Mouse (Mus musculus): ENCODE data around the gene Slc12a9. TPM values are rescaled to one million over a fixed set of nuclear protein-coding genes. Genes with fewer than 3 reads are reported as not detected.

Gene Slc12a9
- 16.6 and 17.1 TPM in 2 replicates for polyA plus RNA-seq (2012; rRNA removed)

GRCm38 (mm10) chr5:137333512-137334174, at the start of gene Slc12a9:
Slc12a9 (minus strand) TSS chr5:137333597.
- peak; percentile 80 for DNase-seq (ENCODE audit: low spot score)

- no peak for DNase-seq (ENCODE audit: low spot score)
These were observed 47.8 kb upstream of the Slc12a9 start for GRCm38 (mm10) chr5:137381152-137381551.

GRCm38 (mm10) chr5:137377603-137378002, 44.2 kb upstream of the Slc12a9 start:
- DNase-seq (ENCODE audit: low spot score), result no peak

GRCm38 (mm10) chr5:137377176-137377575, 43.8 kb upstream of the Slc12a9 start:
- no peak for DNase-seq (ENCODE audit: low spot score)

- no peak for DNase-seq (ENCODE audit: low spot score)
These were observed 43.3 kb upstream of the Slc12a9 start for GRCm38 (mm10) chr5:137376722-137377121.

GRCm38 (mm10) chr5:137376198-137376597, 42.8 kb upstream of the Slc12a9 start:
- no peak for DNase-seq (ENCODE audit: low spot score)

- DNase-seq (ENCODE audit: low spot score), result no peak
These were observed 42.2 kb upstream of the Slc12a9 start for GRCm38 (mm10) chr5:137375627-137376026.

- DNase-seq (ENCODE audit: low spot score), result no peak
These were observed 41.2 kb upstream of the Slc12a9 start for GRCm38 (mm10) chr5:137374521-137375080.

GRCm38 (mm10) chr5:137373371-137373950, 40.1 kb upstream of the Slc12a9 start:
- DNase-seq (ENCODE audit: low spot score), result no peak

GRCm38 (mm10) chr5:137369665-137370064, 36.3 kb upstream of the Slc12a9 start:
- no peak for DNase-seq (ENCODE audit: low spot score)

- no peak for DNase-seq (ENCODE audit: low spot score)
These were observed 25.0 kb upstream of the Slc12a9 start for GRCm38 (mm10) chr5:137358382-137358781.

- no peak for DNase-seq (ENCODE audit: low spot score)
These were observed 20.7 kb upstream of the Slc12a9 start for GRCm38 (mm10) chr5:137354091-137354490.

GRCm38 (mm10) chr5:137352011-137352975, 18.9 kb upstream of the Slc12a9 start:
- no peak for DNase-seq (ENCODE audit: low spot score)

- DNase-seq (ENCODE audit: low spot score), result no peak
These were observed 18.0 kb upstream of the Slc12a9 start for GRCm38 (mm10) chr5:137351394-137351793.

GRCm38 (mm10) chr5:137351058-137351380, 17.6 kb upstream of the Slc12a9 start:
- DNase-seq (ENCODE audit: low spot score), result no peak

- no peak for DNase-seq (ENCODE audit: low spot score)
These were observed 17.0 kb upstream of the Slc12a9 start for GRCm38 (mm10) chr5:137350205-137351057.

- peak; percentile 76 for DNase-seq (ENCODE audit: low spot score)
These were observed 16.2 kb upstream of the Slc12a9 start, which contains the start of gene Ephb4 for GRCm38 (mm10) chr5:137349384-137350204. Ephb4 (plus strand) TSS chr5:137350109.

- no peak for DNase-seq (ENCODE audit: low spot score)
These were observed 15.3 kb upstream of the Slc12a9 start for GRCm38 (mm10) chr5:137348482-137349383.

GRCm38 (mm10) chr5:137347856-137348255, 14.5 kb upstream of the Slc12a9 start:
- DNase-seq (ENCODE audit: low spot score), result no peak
